Mouse (Mus musculus): ENCODE results near the gene Gstt2. TPM values are rescaled to one million over a fixed set of nuclear protein-coding genes. Genes with fewer than 3 reads are reported as not detected.
"Not testable (repeated sequence)": the region's sequence is repeated elsewhere in the genome, so short reads cannot be mapped to it uniquely, and the experiment has no call there.

Gene Gstt2
- total RNA-seq, 1 experiment from 2014 or later, result 19.0 TPM

- no peak for ATAC-seq (replicated peaks; ENCODE audit: low read depth, poor library complexity, severe bottlenecking)
These were observed 19.1 kb upstream of the Gstt2 start for GRCm38 (mm10) chr10:75856155-75856907.

- no peak for ATAC-seq (replicated peaks; ENCODE audit: low read depth, poor library complexity, severe bottlenecking)
These were observed 18.3 kb upstream of the Gstt2 start for GRCm38 (mm10) chr10:75855416-75855981.

DNA sequence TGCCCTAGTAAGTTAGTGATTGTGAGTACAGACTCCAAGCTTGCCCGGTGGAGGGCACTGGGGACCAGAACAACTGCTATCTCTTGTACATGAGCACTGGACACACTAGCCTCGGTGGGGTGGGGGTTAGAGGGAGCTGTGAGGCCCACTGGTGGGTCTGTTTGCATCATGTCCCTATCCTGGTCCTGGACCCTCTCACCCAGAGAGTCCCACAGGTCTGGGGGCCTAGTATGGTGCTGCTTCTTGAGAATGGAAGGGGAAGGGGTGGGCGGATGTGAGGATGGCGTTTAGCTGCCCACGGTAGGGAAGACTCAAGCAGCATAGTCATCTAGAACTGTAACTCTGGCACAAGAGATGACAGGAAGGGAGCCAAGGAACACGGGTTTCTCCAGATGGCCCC is 17.6 kb upstream of the Gstt2 start:
- no peak for ATAC-seq (replicated peaks; ENCODE audit: low read depth, poor library complexity, severe bottlenecking)

GRCm38 (mm10) chr10:75854096-75854495 is 16.9 kb upstream of the Gstt2 start:
- no peak for ATAC-seq (replicated peaks; ENCODE audit: low read depth, poor library complexity, severe bottlenecking)

DNA sequence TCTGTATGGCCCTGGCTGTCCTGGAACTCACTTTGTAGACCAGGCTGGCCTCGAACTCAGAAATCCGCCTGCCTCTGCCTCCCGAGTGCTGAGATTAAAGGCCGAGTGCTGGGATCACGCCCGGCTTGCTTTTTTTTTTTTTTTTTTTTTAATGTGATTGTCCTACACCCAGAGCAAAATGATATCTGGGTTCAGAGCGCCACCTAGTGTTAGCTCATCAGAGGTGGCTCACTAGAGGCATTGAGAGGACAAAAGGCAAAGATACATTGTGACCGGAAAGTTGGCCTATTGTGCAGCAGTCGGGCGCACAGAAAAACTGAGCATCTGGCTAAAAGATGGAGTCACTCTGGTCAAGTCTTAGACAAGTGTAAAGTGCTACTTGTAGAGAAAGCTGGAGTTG is 16.2 kb upstream of the Gstt2 start:
- ATAC-seq (replicated peaks; ENCODE audit: low read depth, poor library complexity, severe bottlenecking), result peak; percentile 76

DNA sequence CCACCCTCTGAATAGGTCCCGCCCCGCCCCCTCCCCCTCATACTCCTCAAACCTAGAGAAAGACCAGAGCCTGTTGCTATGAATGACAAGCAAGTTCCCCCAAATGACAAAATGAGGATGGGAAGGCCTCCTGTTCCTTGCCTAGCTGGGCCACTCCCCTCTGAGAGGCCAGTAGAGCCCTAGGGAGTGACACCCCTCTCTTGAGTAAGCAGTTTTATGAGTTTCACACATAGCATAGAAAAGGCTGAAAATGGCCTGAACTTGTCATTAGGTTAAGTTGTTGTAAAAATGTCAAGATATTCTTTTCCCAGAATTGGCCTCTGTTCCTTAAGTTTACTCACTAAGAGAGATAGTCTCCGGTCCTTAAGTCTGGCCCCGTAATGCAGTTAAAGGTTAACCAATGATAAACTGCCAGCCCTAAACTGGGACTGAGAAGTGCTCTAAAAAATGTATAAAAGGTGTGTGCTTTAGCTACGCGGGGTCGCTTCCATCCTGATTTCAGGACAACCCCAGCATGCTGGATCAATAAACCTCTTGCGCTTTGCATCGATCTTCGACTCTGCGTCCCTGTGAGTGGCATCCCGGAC is 15.4 kb upstream of the Gstt2 start:
- ATAC-seq (replicated peaks; ENCODE audit: low read depth, poor library complexity, severe bottlenecking), result no peak

- ATAC-seq (replicated peaks; ENCODE audit: low read depth, poor library complexity, severe bottlenecking), result no peak
These were observed 14.5 kb upstream of the Gstt2 start for GRCm38 (mm10) chr10:75851681-75852080.

DNA sequence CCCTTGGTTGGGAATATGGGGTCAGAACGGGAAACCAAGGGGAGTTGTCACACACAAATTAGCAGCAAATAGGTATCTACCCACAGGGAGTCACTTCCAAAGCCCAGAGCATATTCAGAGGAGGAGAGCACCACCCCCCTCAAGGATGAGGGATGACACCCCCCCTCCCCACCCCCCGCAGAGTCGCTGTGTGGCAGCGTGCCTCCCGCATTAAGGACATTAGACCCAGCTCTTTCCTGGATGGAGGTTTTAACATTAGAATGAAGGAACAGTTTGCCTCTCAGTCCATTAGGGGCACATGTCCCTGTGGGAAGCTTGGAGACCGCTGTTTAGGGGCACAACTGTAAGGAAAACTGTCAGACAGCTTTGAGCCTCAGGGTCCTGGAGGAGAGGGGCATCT is 13.9 kb upstream of the Gstt2 start:
- no peak for ATAC-seq (replicated peaks; ENCODE audit: low read depth, poor library complexity, severe bottlenecking)

- no peak for ATAC-seq (replicated peaks; ENCODE audit: low read depth, poor library complexity, severe bottlenecking)
These were observed 11.2 kb upstream of the Gstt2 start for GRCm38 (mm10) chr10:75848382-75848781.

- no peak; the same call in 1 of the 2 replicates for ATAC-seq (replicated peaks; ENCODE audit: low read depth, poor library complexity, severe bottlenecking)
These were observed 8.2 kb upstream of the Gstt2 start for GRCm38 (mm10) chr10:75845306-75845930.

DNA sequence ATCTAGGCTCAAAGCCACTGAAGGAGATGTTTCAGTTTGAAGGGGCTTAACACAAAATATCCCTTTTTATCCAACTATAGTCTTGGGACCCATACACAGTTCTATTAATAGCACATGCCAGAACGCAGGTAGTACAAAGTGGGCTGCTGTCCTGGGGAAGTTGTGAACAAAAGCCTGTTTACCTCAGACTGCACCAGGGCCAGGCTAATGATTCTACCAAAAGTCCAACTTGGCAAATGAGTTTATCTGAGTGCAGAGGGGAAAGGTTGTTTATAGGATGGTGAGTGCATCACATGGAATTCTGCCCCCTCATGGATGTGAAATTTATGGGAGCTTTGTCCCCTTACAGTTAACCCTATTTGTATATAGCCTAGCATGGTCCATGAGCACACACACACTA is 7.6 kb upstream of the Gstt2 start:
- ATAC-seq (replicated peaks; ENCODE audit: low read depth, poor library complexity, severe bottlenecking), result no peak

- not testable (repeated sequence) for ATAC-seq (replicated peaks; ENCODE audit: low read depth, poor library complexity, severe bottlenecking)
These were observed 6.7 kb upstream of the Gstt2 start for GRCm38 (mm10) chr10:75843898-75844297.

GRCm38 (mm10) chr10:75839092-75839491 is 1.9 kb upstream of the Gstt2 start:
- no peak for ATAC-seq (replicated peaks; ENCODE audit: low read depth, poor library complexity, severe bottlenecking)

GRCm38 (mm10) chr10:75835761-75836531 is 1.3 kb downstream of the Gstt2 start:
- ATAC-seq (replicated peaks; ENCODE audit: low read depth, poor library complexity, severe bottlenecking), result peak; percentile 6; the same call in 1 of the 2 replicates

DNA sequence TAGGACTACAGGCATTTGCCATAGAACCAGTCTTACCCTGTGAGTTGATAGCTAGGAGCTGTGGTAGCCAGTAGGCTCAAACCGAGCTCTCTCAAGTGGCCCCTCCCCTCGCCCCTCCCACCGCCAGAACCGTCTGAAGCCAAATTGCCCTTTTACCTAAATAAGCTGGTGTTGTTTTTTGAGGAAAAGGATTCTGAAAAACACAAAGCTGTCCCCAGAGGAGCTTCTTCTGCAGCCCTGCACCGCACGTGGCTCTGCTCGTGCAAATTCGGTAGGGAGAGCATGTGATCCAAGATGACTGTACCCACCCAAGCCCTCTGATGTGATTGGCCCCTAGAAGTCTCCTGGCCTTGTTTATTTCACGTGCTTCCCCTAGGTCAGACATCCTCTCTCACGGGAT is 1.9 kb downstream of the Gstt2 start:
- ATAC-seq (replicated peaks; ENCODE audit: low read depth, poor library complexity, severe bottlenecking), result peak; percentile 46

GRCm38 (mm10) chr10:75834721-75835120 is 2.5 kb downstream of the Gstt2 start:
- no peak for ATAC-seq (replicated peaks; ENCODE audit: low read depth, poor library complexity, severe bottlenecking)

GRCm38 (mm10) chr10:75834250-75834649 is 3.0 kb downstream of the Gstt2 start:
- peak; percentile 18 for ATAC-seq (replicated peaks; ENCODE audit: low read depth, poor library complexity, severe bottlenecking)

- no peak for ATAC-seq (replicated peaks; ENCODE audit: low read depth, poor library complexity, severe bottlenecking)
These were observed 3.7 kb downstream of the Gstt2 start for GRCm38 (mm10) chr10:75833456-75834080.

- ATAC-seq (replicated peaks; ENCODE audit: low read depth, poor library complexity, severe bottlenecking), result peak; percentile 40
These were observed 4.8 kb downstream of the Gstt2 start for GRCm38 (mm10) chr10:75832272-75832895.

All from common myeloid progenitor, adult 5-6 weeks (primary cell).